Mouse (Mus musculus) heart, adult 10 weeks (tissue): ENCODE measurements around the gene Usp49. TPM values are rescaled to one million over a fixed set of nuclear protein-coding genes. Genes with fewer than 3 reads are reported as not detected.

Source experiments
- polyA plus RNA-seq: library from polyadenylated mRNA; stranded (reverse); fragments of 350-450 nt; fragmentation: Illumina TruSeq; extraction: RNeasy Lipid Tissue Mini Kit (QIAGEN cat#74804); gene quantifications from one replicate; pipeline ENCODE4 v1.2.3, GENCODE M21; 2014; ENCODE audit warnings: low read depth, low replicate concordance

Gene Usp49
- polyA plus RNA-seq, result 2.6 TPM

DNA sequence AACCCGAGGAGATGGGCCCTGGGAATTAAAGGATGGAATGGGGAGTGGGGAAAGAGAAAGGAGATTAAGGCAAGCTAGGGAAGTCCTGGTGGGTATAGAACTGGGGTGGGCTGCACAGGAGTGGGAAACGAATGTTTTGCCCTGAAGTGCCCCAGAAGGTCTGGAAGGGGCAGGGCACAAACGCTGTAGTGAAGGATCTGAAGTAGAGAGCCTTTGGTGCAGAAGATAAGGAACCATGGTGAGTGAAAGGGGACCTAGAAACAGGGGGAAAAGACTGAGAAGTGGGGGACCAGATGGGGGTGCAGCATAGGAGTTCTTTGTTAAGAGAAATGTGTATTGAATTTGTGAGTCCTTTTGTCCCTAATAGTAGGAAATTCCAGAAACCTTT lies at the start of gene Usp49:
Gene Usp49 (plus strand): TSS at position 13 of the 388 bp plus-strand sequence.

DNA sequence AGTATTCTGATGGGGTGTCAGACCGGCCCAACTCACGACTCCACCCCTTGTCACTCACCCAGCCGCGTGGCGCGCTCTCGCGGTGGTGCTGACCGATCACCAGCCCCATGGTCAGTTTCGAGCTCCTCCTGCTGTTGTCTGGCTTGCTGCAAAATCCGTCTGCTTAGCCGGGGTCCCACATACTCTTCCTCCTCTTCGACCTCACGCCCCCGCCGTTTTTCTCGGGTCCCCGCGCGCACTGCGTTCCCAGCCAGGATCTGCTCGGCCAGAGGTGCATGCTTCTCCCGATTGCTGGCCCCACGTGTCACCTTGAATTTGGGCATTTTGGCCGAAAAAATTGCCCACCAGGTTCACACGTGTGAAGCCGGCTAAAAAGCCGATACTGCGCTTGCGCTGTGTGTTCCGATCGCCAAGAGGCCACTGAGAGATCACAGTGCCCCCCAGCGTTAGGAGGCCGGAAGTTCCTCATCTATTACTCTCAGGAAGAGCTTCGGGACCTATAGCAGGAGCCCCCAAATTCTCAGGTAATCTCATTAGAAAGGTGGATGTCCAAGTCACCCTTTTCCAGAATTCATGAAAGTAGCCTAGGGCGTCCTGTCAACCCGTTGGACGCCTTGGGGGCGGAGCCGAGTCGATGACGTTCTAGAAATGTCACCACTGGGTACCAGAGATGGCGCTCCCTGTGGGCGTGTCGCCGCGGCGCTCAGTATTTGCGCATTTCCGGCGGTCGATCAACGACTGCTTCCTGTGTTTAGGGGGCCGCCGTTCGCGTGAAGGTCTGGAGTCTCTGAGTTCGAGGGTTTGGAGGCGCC lies 19.4 kb upstream of the Usp49 start, which contains the start of the genes Bysl, Med20 and Gm20517:
Gene Bysl (minus strand): TSS at position 644 of the 812 bp plus-strand sequence.
Gene Med20 (plus strand): TSS at position 734 of the 812 bp plus-strand sequence.
Gene Gm20517 (plus strand): TSS at position 741 of the 812 bp plus-strand sequence.

DNA sequence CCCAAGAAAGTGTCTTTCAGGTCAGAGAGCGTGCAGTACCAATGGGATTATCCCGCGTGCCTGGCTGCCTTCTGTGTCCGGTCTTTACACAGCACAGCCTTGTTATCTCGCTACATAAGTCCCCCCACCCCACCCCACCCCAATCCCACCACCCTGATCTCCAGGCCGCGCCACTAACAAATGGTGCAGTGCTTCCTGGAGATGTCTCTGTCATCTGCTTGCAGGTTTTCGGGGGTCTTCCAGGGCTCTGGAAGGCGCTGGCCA lies 57.8 kb downstream of the Usp49 start, which contains the start of gene Tomm6:
Gene Tomm6 (minus strand): TSS at position 43 of the 264 bp plus-strand sequence.

DNA sequence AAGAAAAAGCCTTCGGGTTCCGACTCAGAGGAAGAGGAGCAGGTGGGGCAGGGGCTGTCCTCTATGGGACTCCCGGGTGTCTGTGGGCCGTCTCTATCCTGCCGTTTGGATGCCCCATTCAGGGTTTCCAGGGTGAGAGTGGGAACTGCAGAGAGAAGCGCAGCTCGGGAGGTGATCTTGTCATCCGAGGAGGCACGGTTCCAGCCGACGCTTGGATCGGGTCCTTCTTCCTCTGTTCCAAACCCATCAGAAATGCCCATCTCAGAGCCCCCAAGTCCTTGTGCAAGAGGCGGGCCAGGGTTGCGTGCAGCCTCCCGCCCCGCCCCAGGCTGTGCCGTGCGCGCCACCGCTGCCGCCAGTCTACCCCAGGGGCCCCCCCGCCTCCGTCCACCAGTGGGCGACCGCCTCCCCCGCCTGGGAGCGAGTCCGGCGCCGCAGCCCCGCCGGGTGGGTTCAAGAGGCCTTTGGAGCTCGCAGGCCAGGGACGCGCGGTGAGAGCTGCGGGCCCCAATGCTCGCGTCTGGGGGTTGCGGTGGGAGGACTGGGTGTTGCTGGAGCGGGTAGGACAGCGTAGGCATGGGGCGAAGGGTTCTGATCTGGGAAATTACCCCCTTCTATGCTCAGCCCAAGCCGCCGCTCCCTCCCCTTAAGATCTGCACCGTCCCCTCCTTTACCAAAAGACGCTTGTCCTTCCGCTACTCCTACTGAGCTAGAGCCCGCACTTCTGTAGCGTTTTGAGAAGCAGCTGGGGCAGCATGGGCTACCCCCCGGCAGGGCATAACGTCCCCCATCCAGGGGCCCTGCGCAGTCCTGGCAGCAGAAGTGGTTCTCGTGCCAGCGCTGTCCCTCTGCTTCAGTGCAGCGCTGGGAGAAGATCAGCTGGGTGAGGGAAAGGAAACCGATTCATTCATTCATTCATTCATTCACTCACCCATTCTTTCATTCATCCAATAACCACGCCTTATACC lies 58.4 kb downstream of the Usp49 start, which contains the start of gene Frs3:
Gene Frs3 (plus strand): TSS at position 423 of the 968 bp plus-strand sequence.

DNA sequence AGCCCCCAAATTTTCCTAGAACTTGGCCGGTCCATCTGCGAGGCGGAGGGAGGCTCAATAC lies 63.8 kb downstream of the Usp49 start, which contains the start of gene Gm21981:
Gene Gm21981 (minus strand): TSS at position 14 of the 61 bp plus-strand sequence.

DNA sequence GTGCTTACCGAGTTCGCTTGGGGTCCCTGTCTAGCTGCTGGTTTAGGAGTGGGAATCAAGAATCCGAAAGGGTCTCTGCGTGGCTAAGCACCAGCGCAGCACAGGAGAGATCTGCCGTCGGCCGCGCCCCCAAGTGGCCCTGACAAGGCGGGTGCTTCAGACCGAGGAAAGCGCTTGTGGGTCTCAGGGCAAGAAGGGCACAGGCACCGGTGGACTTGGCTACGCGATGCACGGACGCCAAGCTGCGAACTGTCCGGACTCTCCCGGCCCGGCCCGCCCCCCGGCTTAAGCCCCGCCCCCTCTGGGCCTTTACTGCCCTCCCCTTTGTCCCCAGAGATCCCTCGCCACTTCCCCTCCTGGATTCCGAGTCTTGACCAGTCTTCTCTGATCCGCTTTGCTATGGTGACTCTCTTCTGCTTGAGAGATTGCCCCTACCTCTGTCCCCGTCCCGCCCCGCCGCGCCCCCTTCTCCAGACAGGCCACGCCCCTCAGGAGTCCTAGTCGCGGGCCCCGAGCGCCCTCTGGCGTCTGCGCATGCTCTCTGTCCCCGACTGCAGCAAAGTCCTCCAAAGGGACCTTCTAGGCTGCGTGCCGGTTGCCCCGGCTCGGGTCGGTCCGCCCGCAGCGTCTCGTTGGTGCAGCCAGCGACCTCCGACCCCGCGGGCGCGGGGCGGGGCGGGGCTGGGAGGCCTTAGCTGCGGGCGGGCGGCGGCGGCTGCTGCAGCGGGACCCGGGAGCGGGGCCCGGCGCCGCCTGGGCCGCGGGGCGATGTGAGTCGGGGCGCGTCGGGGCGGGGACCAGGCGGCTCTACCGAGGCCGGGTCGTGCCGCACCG lies 64.2 kb downstream of the Usp49 start, which contains the start of gene Prickle4:
Gene Prickle4 (minus strand): TSS at position 234 of the 834 bp plus-strand sequence.

DNA sequence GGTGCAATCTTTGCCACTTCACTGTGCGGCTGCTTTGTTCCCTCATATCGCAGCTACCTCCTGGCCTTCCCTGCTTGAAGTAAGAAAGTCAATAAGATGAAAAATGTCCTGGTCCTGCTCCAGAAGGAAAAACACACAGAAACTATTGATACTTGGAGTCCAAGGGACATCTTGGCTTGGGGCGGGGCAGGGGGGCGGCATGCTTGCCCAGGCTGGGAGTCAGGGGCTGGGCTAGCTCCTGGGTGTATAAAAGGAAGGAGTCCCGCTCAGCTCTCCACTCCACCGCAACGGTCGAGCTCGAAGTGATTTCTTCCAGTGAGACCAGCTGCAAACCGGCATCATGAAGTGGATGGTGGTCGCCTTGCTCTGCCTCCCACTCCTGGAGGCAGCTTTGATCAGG lies 96.1 kb downstream of the Usp49 start, which contains the start of gene Pgc:
Gene Pgc (plus strand): TSS at position 277 of the 400 bp plus-strand sequence.

Other genes starting within 250 kb of the Usp49 start
- gene Guca1b, start 245.3 kb upstream of the Usp49 start, polyA plus RNA-seq, result 2.0 TPM
- not detected for gene Guca1a, start 230.1 kb upstream of the Usp49 start, polyA plus RNA-seq
- gene AI661453, start 194.1 kb upstream of the Usp49 start, polyA plus RNA-seq, result 1.5 TPM
- not detected for gene 1700001C19Rik, start 193.3 kb upstream of the Usp49 start, polyA plus RNA-seq
- gene Taf8, start 128.4 kb upstream of the Usp49 start, polyA plus RNA-seq, result 13.7 TPM
- gene Ccnd3, start 125.6 kb upstream of the Usp49 start, polyA plus RNA-seq, result 62.7 TPM
- gene Bysl, start 19.2 kb upstream of the Usp49 start, polyA plus RNA-seq, result 16.3 TPM
- 19.7 TPM for gene Med20, start 19.1 kb upstream of the Usp49 start, polyA plus RNA-seq
- 2.2 TPM for gene Gm20517, start 19.1 kb upstream of the Usp49 start, polyA plus RNA-seq
- gene Tomm6, start 57.7 kb downstream of the Usp49 start, polyA plus RNA-seq, result 89.7 TPM
- gene Frs3, start 58.3 kb downstream of the Usp49 start, polyA plus RNA-seq, result 6.2 TPM
- 0.63 TPM for gene Gm21981, start 63.8 kb downstream of the Usp49 start, polyA plus RNA-seq
- gene Prickle4, start 64.0 kb downstream of the Usp49 start, polyA plus RNA-seq, result 2.8 TPM
- not detected for gene Pgc, start 96.2 kb downstream of the Usp49 start, polyA plus RNA-seq
- gene Tfeb, start 106.3 kb downstream of the Usp49 start, polyA plus RNA-seq, result 29.8 TPM
- 4.4 TPM for gene Mdfi, start 204.0 kb downstream of the Usp49 start, polyA plus RNA-seq